Mouse (Mus musculus): Measurements from ENCODE around the gene Fnbp1l. TPM values are rescaled to one million over a fixed set of nuclear protein-coding genes. Genes with fewer than 3 reads are reported as not detected.

Gene Fnbp1l
- polyA plus RNA-seq, 1 experiment from 2014 or later, result 130 TPM

- no peaks in the 10 kb centered on the region for H3K27me3 ChIP-seq (ENCODE audit: control insufficient read depth, insufficient read depth, low read length)
- H3K27ac ChIP-seq (ENCODE audit: low read depth, low read length), result no peak overlapping the region
- H3K4me1 ChIP-seq (replicated peaks; ENCODE audit: control insufficient read depth, insufficient read depth, low read length), result no peaks in the 10 kb centered on the region
- ATAC-seq (ENCODE audit: low FRiP score), result no peak
- no peak overlapping the region for H3K4me3 ChIP-seq (ENCODE audit: low read depth, low read length)
- H3K9me3 ChIP-seq (ENCODE audit: control insufficient read depth, low read length), result no peaks in the 10 kb centered on the region
- 91% methylated on average over 14 of the region's 14 CpGs for WGBS
- DNase-seq (ENCODE audit: low spot score), result no peak
- no peak overlapping the region for H3K9ac ChIP-seq (ENCODE audit: low read depth, low read length)
- no peak overlapping the region for H3K4me2 ChIP-seq (replicated peaks; ENCODE audit: low read depth, low read length)
- no peaks in the 10 kb centered on the region for H3K36me3 ChIP-seq (ENCODE audit: control insufficient read depth, insufficient read depth, low read length)
Observed at GRCm38 (mm10) chr3:122511721-122512619, 107.5 kb downstream of the Fnbp1l start.

DNA sequence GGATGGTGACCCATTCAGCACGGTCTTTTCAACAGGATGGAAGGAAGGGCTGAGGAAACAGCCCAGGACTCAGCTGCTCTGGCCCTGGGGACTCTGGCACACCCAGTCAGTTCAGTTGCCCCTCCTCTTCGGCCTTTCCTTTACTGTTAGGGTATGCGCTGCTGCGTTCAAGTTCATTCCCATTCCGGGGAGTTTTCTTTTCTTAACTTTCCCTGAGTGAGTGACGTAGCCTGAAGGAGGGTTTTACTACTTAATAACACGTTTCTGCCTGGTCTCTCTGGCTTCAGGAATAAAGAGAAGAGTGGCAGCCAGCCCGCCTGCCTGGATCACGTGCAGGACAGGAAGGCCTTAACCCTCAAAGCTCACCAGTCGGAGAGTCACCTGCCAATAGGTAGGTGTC lies 108.6 kb downstream of the Fnbp1l start:
- H3K36me3 ChIP-seq (ENCODE audit: control insufficient read depth, insufficient read depth, low read length), result no peaks in the 10 kb centered on the region
- H3K9me3 ChIP-seq (ENCODE audit: control insufficient read depth, low read length), result no peaks in the 10 kb centered on the region
- no peak overlapping the region for H3K9ac ChIP-seq (ENCODE audit: low read depth, low read length)
- no peak overlapping the region for H3K27ac ChIP-seq (ENCODE audit: low read depth, low read length)
- WGBS, result 82% methylated on average over 10 of the region's 10 CpGs
- H3K4me1 ChIP-seq (replicated peaks; ENCODE audit: control insufficient read depth, insufficient read depth, low read length), result no peaks in the 10 kb centered on the region
- H3K27me3 ChIP-seq (ENCODE audit: control insufficient read depth, insufficient read depth, low read length), result no peaks in the 10 kb centered on the region
- DNase-seq (ENCODE audit: low spot score) (no peak), ATAC-seq (ENCODE audit: low FRiP score) (no peak)
- no peak overlapping the region for H3K4me2 ChIP-seq (replicated peaks; ENCODE audit: low read depth, low read length)
- no peak overlapping the region for H3K4me3 ChIP-seq (ENCODE audit: low read depth, low read length)

GRCm38 (mm10) chr3:122510240-122510750 lies 109.2 kb downstream of the Fnbp1l start:
- Histone ChIP-seq H3K36me3 (ENCODE audit: control insufficient read depth, insufficient read depth, low read length) (no peaks in the 10 kb centered on the region), H3K4me3 (ENCODE audit: low read depth, low read length) (no peak overlapping the region), H3K9me3 (ENCODE audit: control insufficient read depth, low read length) (no peaks in the 10 kb centered on the region), H3K9ac (ENCODE audit: low read depth, low read length) (no peak overlapping the region), H3K27me3 (ENCODE audit: control insufficient read depth, insufficient read depth, low read length) (no peaks in the 10 kb centered on the region), H3K4me2 (replicated peaks; ENCODE audit: low read depth, low read length) (no peak overlapping the region), H3K27ac (ENCODE audit: low read depth, low read length) (no peak overlapping the region), H3K4me1 (replicated peaks; ENCODE audit: control insufficient read depth, insufficient read depth, low read length) (no peaks in the 10 kb centered on the region)
- ATAC-seq (ENCODE audit: low FRiP score) (no peak), DNase-seq (ENCODE audit: low spot score) (no peak)
- 90% methylated on average over 14 of the region's 14 CpGs for WGBS

DNA sequence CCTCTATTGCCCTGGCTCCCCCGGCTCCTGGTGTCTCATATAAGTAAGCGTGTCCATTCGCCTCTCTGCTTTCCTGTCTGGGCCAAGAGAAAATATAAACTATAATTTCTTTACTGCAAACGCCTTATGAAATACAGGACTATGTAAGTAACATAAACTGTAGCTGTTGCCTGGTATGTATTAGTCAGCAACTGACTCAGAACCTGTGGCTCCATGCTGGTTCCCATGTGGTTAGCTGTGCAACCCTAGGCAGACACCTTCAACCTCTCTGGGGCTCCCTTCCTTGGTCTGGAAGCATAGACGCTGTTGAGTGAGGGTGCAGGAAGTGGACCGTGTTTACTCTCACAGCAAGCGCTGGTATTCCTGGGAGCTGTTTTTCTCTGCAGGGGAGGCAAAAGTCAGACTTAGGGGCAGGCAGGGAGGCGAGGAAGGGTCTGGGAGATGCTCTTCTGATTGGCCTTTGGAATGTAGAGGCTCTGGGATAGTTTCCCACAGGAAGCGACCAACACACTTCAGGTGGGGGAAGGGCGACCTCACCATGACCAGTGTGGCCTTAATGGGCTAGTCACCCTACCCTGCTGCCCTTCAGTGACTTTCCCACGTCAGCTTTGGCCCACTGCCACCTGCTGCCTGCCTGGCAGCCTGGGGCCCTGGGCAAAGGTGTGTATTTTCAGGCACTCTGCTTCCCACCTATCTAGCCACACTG lies 109.8 kb downstream of the Fnbp1l start:
- Histone ChIP-seq H3K27me3 (ENCODE audit: control insufficient read depth, insufficient read depth, low read length) (no peaks in the 10 kb centered on the region), H3K27ac (ENCODE audit: low read depth, low read length) (no peak overlapping the region), H3K36me3 (ENCODE audit: control insufficient read depth, insufficient read depth, low read length) (no peaks in the 10 kb centered on the region), H3K4me2 (replicated peaks; ENCODE audit: low read depth, low read length) (no peak overlapping the region), H3K4me3 (ENCODE audit: low read depth, low read length) (no peak overlapping the region), H3K4me1 (replicated peaks; ENCODE audit: control insufficient read depth, insufficient read depth, low read length) (no peaks in the 10 kb centered on the region; the same call in 1 of the 2 replicates), H3K9ac (ENCODE audit: low read depth, low read length) (no peak overlapping the region), H3K9me3 (ENCODE audit: control insufficient read depth, low read length) (no peaks in the 10 kb centered on the region)
- ATAC-seq (ENCODE audit: low FRiP score), result no peak
- DNase-seq (ENCODE audit: low spot score), result no peak
- WGBS, result 66% methylated on average over 11 of the region's 11 CpGs

DNA sequence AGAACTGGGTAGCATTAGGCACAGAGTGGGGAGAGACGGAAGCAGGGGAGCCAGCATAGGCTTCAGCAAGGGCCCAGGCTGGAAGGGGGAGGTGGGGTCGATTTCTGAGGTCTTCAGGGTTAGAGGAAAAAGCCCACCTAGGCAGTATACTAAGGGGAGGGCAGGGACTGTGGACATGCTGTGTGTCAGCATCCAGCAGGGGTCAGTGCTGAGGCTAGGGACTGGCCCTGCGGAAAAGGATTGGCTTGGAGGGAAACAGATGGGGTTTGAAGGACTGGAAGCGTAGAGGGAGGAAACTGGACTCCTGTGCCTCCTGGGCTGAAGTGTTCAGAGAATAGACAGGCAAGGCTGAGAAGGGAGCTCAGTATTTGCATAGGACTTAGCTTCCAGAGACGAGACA lies 110.4 kb downstream of the Fnbp1l start:
- Histone ChIP-seq H3K27ac (ENCODE audit: low read depth, low read length) (no peak overlapping the region), H3K9me3 (ENCODE audit: control insufficient read depth, low read length) (no peaks in the 10 kb centered on the region), H3K4me1 (replicated peaks; ENCODE audit: control insufficient read depth, insufficient read depth, low read length) (no peaks in the 10 kb centered on the region; the same call in 1 of the 2 replicates), H3K27me3 (ENCODE audit: control insufficient read depth, insufficient read depth, low read length) (no peaks in the 10 kb centered on the region), H3K4me3 (ENCODE audit: low read depth, low read length) (no peak overlapping the region), H3K9ac (ENCODE audit: low read depth, low read length) (no peak overlapping the region), H3K4me2 (replicated peaks; ENCODE audit: low read depth, low read length) (no peak overlapping the region), H3K36me3 (ENCODE audit: control insufficient read depth, insufficient read depth, low read length) (no peaks in the 10 kb centered on the region)
- WGBS, result 42% methylated on average over 5 of the region's 5 CpGs
- DNase-seq (ENCODE audit: low spot score), result peak; percentile 79
- ATAC-seq (ENCODE audit: low FRiP score), result peak; percentile 79; the same call in 1 of the 2 replicates

DNA sequence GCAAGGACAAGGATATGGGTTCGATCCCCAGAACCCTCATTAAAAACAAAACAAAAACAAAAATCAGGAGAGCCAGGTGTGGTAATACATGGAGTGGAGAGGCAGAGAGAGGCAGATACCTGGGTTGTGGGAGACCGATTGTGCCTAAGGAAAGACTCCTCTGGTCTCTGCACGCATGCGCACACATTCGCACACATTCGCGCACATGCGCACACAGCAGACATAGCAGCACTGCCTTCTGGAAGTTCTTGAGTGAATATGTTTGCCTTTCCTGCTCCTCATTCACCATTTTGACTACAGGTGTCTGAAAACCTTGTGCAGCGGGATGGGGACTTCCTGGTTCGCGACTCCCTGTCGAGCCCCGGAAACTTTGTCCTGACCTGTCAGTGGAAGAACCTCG lies 111.7 kb downstream of the Fnbp1l start:
- no peaks in the 10 kb centered on the region; the same call in 1 of the 2 replicates for H3K4me1 ChIP-seq (replicated peaks; ENCODE audit: control insufficient read depth, insufficient read depth, low read length)
- no peak for ATAC-seq (ENCODE audit: low FRiP score)
- no peak overlapping the region for H3K4me2 ChIP-seq (replicated peaks; ENCODE audit: low read depth, low read length)
- H3K9ac ChIP-seq (ENCODE audit: low read depth, low read length), result no peak overlapping the region
- no peak overlapping the region for H3K4me3 ChIP-seq (ENCODE audit: low read depth, low read length)
- no peaks in the 10 kb centered on the region for H3K9me3 ChIP-seq (ENCODE audit: control insufficient read depth, low read length)
- H3K27ac ChIP-seq (ENCODE audit: low read depth, low read length), result no peak overlapping the region
- DNase-seq (ENCODE audit: low spot score), result no peak
- WGBS, result 97% methylated on average over 14 of the region's 14 CpGs
- H3K36me3 ChIP-seq (ENCODE audit: control insufficient read depth, insufficient read depth, low read length), result no peaks in the 10 kb centered on the region
- no peaks in the 10 kb centered on the region for H3K27me3 ChIP-seq (ENCODE audit: control insufficient read depth, insufficient read depth, low read length)

DNA sequence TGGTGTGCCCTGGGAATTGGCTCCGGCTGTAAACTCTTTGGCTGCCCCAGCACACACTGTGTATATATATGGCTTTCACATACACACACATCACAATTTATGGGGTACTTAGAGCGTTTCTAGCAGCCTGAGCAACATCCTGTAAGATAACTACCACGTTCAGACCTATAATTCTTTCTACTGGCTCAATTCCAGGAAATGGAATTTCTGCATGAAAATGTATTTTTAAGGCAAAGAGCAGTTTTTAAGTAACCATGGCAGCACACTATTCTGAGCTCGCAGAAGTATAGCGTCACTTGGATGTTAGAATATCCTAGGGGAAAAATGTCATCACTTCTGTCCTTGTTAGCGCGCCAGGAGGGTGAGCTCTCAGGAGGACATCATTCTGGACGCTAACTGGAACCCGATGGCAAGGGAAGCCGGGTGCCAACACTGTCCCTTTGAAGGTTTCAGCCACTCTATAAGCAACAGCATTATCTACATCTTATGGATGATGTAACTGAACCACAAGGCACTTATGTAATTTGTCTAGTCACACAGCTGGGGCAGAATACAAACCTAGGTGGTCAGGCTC lies 113.1 kb downstream of the Fnbp1l start:
- H3K27ac ChIP-seq (ENCODE audit: low read depth, low read length), result no peak overlapping the region
- WGBS, result 86% methylated on average over 10 of the region's 10 CpGs
- H3K4me2 ChIP-seq (replicated peaks; ENCODE audit: low read depth, low read length), result no peak overlapping the region
- DNase-seq (ENCODE audit: low spot score) (no peak), ATAC-seq (ENCODE audit: low FRiP score) (no peak)
- H3K27me3 ChIP-seq (ENCODE audit: control insufficient read depth, insufficient read depth, low read length), result no peaks in the 10 kb centered on the region
- no peaks in the 10 kb centered on the region; the same call in 1 of the 2 replicates for H3K4me1 ChIP-seq (replicated peaks; ENCODE audit: control insufficient read depth, insufficient read depth, low read length)
- no peak overlapping the region for H3K4me3 ChIP-seq (ENCODE audit: low read depth, low read length)
- H3K36me3 ChIP-seq (ENCODE audit: control insufficient read depth, insufficient read depth, low read length), result no peaks in the 10 kb centered on the region
- H3K9ac ChIP-seq (ENCODE audit: low read depth, low read length), result no peak overlapping the region
- H3K9me3 ChIP-seq (ENCODE audit: control insufficient read depth, low read length), result no peaks in the 10 kb centered on the region

- Histone ChIP-seq H3K36me3 (ENCODE audit: control insufficient read depth, insufficient read depth, low read length) (no peaks in the 10 kb centered on the region), H3K4me1 (replicated peaks; ENCODE audit: control insufficient read depth, insufficient read depth, low read length) (no peaks in the 10 kb centered on the region; the same call in 1 of the 2 replicates), H3K4me2 (replicated peaks; ENCODE audit: low read depth, low read length) (no peak overlapping the region), H3K27ac (ENCODE audit: low read depth, low read length) (no peak overlapping the region), H3K27me3 (ENCODE audit: control insufficient read depth, insufficient read depth, low read length) (no peaks in the 10 kb centered on the region), H3K9ac (ENCODE audit: low read depth, low read length) (no peak overlapping the region), H3K4me3 (ENCODE audit: low read depth, low read length) (no peak overlapping the region), H3K9me3 (ENCODE audit: control insufficient read depth, low read length) (no peaks in the 10 kb centered on the region)
- ATAC-seq (ENCODE audit: low FRiP score) (no peak), DNase-seq (ENCODE audit: low spot score) (no peak)
- 90% methylated on average over 9 of the region's 9 CpGs for WGBS
Observed at GRCm38 (mm10) chr3:122500929-122501328, 118.6 kb downstream of the Fnbp1l start.
